Mouse (Mus musculus) kidney, adult 2 months (tissue): ENCODE results near the gene Zfp40. TPM values are rescaled to one million over a fixed set of nuclear protein-coding genes. Genes with fewer than 3 reads are reported as not detected.
"Not testable (repeated sequence)": the region's sequence is repeated elsewhere in the genome, so short reads cannot be mapped to it uniquely, and the experiment has no call there.

Experiments used
- DNase-seq: peaks from one replicate; pipeline ENCODE4 v3.0.0; 2021
- H3K27ac ChIP-seq: fragments of 200-500 bp; 2 replicates; pipeline ENCODE4 v1.5.1; 2012; ENCODE audit warnings: low read depth, low read length, control low read depth, inconsistent platforms; ENCODE audit not compliant: insufficient read depth
- H3K27me3 ChIP-seq: fragments of 200-500 bp; replicated peaks from 2 replicates; pipeline ENCODE4 v1.6.1; 2012; ENCODE audit warnings: mild to moderate bottlenecking, moderate library complexity, low read length, inconsistent platforms; ENCODE audit not compliant: control insufficient read depth, insufficient read depth
- H3K36me3 ChIP-seq: fragments of 200-500 bp; 2 replicates; pipeline ENCODE4 v1.6.1; 2012; ENCODE audit warnings: mild to moderate bottlenecking, moderate library complexity, low read length, inconsistent platforms; ENCODE audit not compliant: control insufficient read depth, insufficient read depth
- H3K4me1 ChIP-seq: fragments of 200-500 bp; 2 replicates; pipeline ENCODE4 v1.6.1; 2011; ENCODE audit warnings: low read length; ENCODE audit not compliant: control insufficient read depth, insufficient read depth
- H3K4me3 ChIP-seq: fragments of 200-500 bp; 2 replicates; pipeline ENCODE4 v1.5.1; 2011; ENCODE audit warnings: mild to moderate bottlenecking, low read depth, low read length, control low read depth; ENCODE audit not compliant: insufficient read depth
- CTCF ChIP-seq: fragments of 200-500 bp; conservative IDR thresholded peaks from 2 replicates; pipeline ENCODE4 v1.5.1; 2011; ENCODE audit warnings: low read depth, mild to moderate bottlenecking, control low read depth, low read length, moderate library complexity, mixed read lengths; ENCODE audit not compliant: insufficient read depth, insufficient read length
- POLR2A ChIP-seq: fragments of 200-500 bp; IDR thresholded peaks from one replicate; pipeline ENCODE4 v1.6.1; 2011; ENCODE audit warnings: low read depth, low read length, control low read depth
- WGBS: fragments of 180-500 bp; shearing (Covaris S2); methylation state at CpG from one replicate; pipeline ENCODE4 v1.1.7; 2018; 5-methylcytosine and 5-hydroxymethylcytosine counted together
- polyA plus RNA-seq: library from polyadenylated mRNA; depleted of rRNA; stranded (reverse); fragments of >200 nt; gene quantifications from 2 replicates; pipeline ENCODE4 v1.2.3, GENCODE M21; 2012; rRNA removed

Gene Zfp40
- 0.64 and 1.3 TPM in 2 replicates for polyA plus RNA-seq

GRCm38 (mm10) chr17:23192453-23193379, at the start of gene Zfp40:
Gene Zfp40 (minus strand): TSS chr17:23193252.
- Histone ChIP-seq H3K27ac (peak within 1 kb of the TSS; percentile 82), H3K4me1 (no peaks in the 10 kb centered on the region), H3K27me3 (no peaks in the 10 kb centered on the region), H3K4me3 (peak within 1 kb of the TSS; percentile 86), H3K36me3 (no peaks in the 10 kb centered on the region; the same call in 1 of the 2 replicates)
- 2% methylated on average over 27 of the region's 27 CpGs for WGBS
- TF ChIP-seq POLR2A (peak; percentile 8), CTCF (no peak)
- DNase-seq: peak; percentile 97

- 89% methylated on average over 2 of the region's 2 CpGs for WGBS
- no peak for DNase-seq
- H3K27me3 ChIP-seq: no peaks in the 10 kb centered on the region
- no peak overlapping the region for H3K27ac ChIP-seq
- H3K4me1 ChIP-seq: no peaks in the 10 kb centered on the region
- TF ChIP-seq POLR2A (no peak), CTCF (no peak)
- no peak overlapping the region for H3K4me3 ChIP-seq
- H3K36me3 ChIP-seq: no peaks in the 10 kb centered on the region
Measured at GRCm38 (mm10) chr17:23218320-23218719, 25.3 kb upstream of the Zfp40 start.

DNA sequence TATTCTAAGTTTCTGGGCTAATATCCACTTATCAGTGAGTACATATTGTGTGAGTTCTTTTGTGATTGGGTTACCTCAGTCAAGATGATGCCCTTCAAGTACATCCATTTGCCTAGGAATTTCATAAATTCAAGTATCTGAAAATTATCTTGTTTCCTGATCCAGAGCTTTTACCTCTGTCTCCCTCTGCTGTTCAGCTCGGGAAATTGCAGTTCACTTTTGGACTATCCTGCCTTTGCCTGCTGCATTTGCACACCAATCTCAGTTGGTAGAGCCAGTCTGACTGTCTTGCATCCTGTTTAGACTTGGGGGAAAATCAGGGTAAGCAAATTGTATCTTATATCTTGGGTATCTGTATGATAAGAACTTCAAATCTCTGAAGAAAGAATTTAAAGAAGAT, 6.8 kb upstream of the Zfp40 start:
- H3K27me3 ChIP-seq, H3K4me3 ChIP-seq, H3K36me3 ChIP-seq, H3K27ac ChIP-seq, H3K4me1 ChIP-seq: not testable (repeated sequence)
- DNase-seq: peak; percentile 25
- WGBS: 0% methylated on average over 1 of the region's 1 CpGs
- TF ChIP-seq CTCF: peak; percentile 53

GRCm38 (mm10) chr17:23193441-23193840, 389 bp upstream of the Zfp40 start:
- DNase-seq: peak; percentile 61
- peak overlapping the region; percentile 70 for H3K4me3 ChIP-seq
- no peaks in the 10 kb centered on the region; the same call in 1 of the 2 replicates for H3K36me3 ChIP-seq
- H3K27me3 ChIP-seq: no peaks in the 10 kb centered on the region
- H3K27ac ChIP-seq: no peak overlapping the region
- no peak for TF ChIP-seq POLR2A
- no peak for TF ChIP-seq CTCF
- under 1% methylated on average over 11 of the region's 11 CpGs for WGBS
- H3K4me1 ChIP-seq: no peaks in the 10 kb centered on the region

DNA sequence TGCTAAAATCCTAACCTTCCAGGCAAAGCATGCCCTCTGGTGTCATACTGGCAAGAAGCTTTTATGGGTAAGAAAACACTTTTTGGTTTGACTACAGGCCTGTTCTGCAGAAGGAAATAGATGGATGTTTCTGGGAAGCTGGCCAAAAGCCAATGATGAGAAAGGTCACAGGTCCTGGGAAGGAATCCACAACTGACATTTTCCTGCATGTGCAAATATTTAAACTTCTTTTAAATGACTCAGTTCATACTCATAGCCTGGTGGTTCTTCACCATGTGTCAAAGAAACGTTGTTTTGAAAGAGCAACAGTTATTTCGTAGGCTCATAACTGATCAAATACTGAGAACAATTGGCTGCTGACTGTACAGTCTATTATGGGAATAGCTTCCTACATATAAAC, 5.4 kb downstream of the Zfp40 start:
- Histone ChIP-seq H3K27ac (no peak overlapping the region), H3K4me3 (no peak overlapping the region), H3K36me3 (peaks cover 5% of the 10 kb centered on the region), H3K4me1 (no peaks in the 10 kb centered on the region), H3K27me3 (no peaks in the 10 kb centered on the region)
- TF ChIP-seq POLR2A (no peak), CTCF (no peak)
- WGBS: 46% methylated on average over 2 of the region's 2 CpGs
- DNase-seq: peak; percentile 65

Other genes starting within 250 kb of the Zfp40 start
- not detected in 2 replicates for gene Vmn2r-ps130, start 132.1 kb downstream of the Zfp40 start, polyA plus RNA-seq
- gene Vmn2r114, start 119.3 kb upstream of the Zfp40 start, polyA plus RNA-seq: not detected in 2 replicates
- not detected in 2 replicates for gene Vmn2r115, start 150.5 kb upstream of the Zfp40 start, polyA plus RNA-seq
- not detected in 2 replicates for gene Vmn2r116, start 191.4 kb upstream of the Zfp40 start, polyA plus RNA-seq